Mouse (Mus musculus) thymus, postnatal 36 days (tissue): ENCODE data around the gene Nthl1.
A peak's percentile ranks its signal among the peaks of the same experiment; 100 is the strongest.
"Not testable (repeated sequence)": the region's sequence is repeated elsewhere in the genome, so short reads cannot be mapped to it uniquely, and the experiment has no call there.

Experiments used
- DNase-seq, 2 experiments: peaks; one replicate each; pipeline ENCODE4 v3.0.0; 2022; ENCODE audit warnings: mixed read lengths in 2 of 2

Gene Nthl1

GRCm38 (mm10) chr17:24650766-24651165, 18.3 kb downstream of the Nthl1 start:
- no peak for DNase-seq

GRCm38 (mm10) chr17:24651835-24652234, 19.4 kb downstream of the Nthl1 start:
- no peak for DNase-seq

- DNase-seq: peak; percentile 65 to 69
These were observed 21.7 kb downstream of the Nthl1 start for GRCm38 (mm10) chr17:24653967-24654710.

- DNase-seq: no peak
These were observed 22.5 kb downstream of the Nthl1 start for GRCm38 (mm10) chr17:24654969-24655368.

- DNase-seq: peak in 1 of 2 experiments; percentile 23
These were observed 25.7 kb downstream of the Nthl1 start, which contains the start of gene Npw for GRCm38 (mm10) chr17:24658017-24658758. Gene Npw (minus strand): TSS chr17:24658457.

GRCm38 (mm10) chr17:24667011-24667410, 34.5 kb downstream of the Nthl1 start:
- not testable (repeated sequence) for DNase-seq

GRCm38 (mm10) chr17:24667416-24667815, 34.9 kb downstream of the Nthl1 start:
- peak; percentile 53 to 57 for DNase-seq

GRCm38 (mm10) chr17:24669214-24669544, 36.7 kb downstream of the Nthl1 start:
- not testable (repeated sequence) for DNase-seq

GRCm38 (mm10) chr17:24669545-24670245, 37.2 kb downstream of the Nthl1 start, which contains the start of gene Zfp598:
Gene Zfp598 (plus strand): TSS chr17:24669687.
- peak; percentile 93 to 95 for DNase-seq

GRCm38 (mm10) chr17:24670246-24670844, 37.9 kb downstream of the Nthl1 start:
- no peak for DNase-seq

GRCm38 (mm10) chr17:24671346-24671745, 38.9 kb downstream of the Nthl1 start:
- DNase-seq: no peak

GRCm38 (mm10) chr17:24672141-24672540, 39.7 kb downstream of the Nthl1 start:
- no peak for DNase-seq

GRCm38 (mm10) chr17:24674277-24674676, 41.8 kb downstream of the Nthl1 start:
- no peak for DNase-seq

GRCm38 (mm10) chr17:24676187-24676586, 43.7 kb downstream of the Nthl1 start:
- peak; percentile 58 to 71 for DNase-seq

- no peak for DNase-seq
These were observed 44.4 kb downstream of the Nthl1 start for GRCm38 (mm10) chr17:24676877-24677276.

- DNase-seq: no peak
These were observed 45.1 kb downstream of the Nthl1 start for GRCm38 (mm10) chr17:24677500-24678080.

GRCm38 (mm10) chr17:24686514-24686913, 54.0 kb downstream of the Nthl1 start:
- DNase-seq: peak; percentile 35 to 56

GRCm38 (mm10) chr17:24687146-24687595, 54.7 kb downstream of the Nthl1 start:
- DNase-seq: peak; percentile 63 to 73

GRCm38 (mm10) chr17:24687599-24687998, 55.1 kb downstream of the Nthl1 start:
- no peak for DNase-seq
